Mouse (Mus musculus): ENCODE results near the gene Nkpd1. TPM values are rescaled to one million over a fixed set of nuclear protein-coding genes. Genes with fewer than 3 reads are reported as not detected.

Gene Nkpd1
- polyA plus RNA-seq, 1 experiment from 2014 or later: 1.7 TPM

DNA sequence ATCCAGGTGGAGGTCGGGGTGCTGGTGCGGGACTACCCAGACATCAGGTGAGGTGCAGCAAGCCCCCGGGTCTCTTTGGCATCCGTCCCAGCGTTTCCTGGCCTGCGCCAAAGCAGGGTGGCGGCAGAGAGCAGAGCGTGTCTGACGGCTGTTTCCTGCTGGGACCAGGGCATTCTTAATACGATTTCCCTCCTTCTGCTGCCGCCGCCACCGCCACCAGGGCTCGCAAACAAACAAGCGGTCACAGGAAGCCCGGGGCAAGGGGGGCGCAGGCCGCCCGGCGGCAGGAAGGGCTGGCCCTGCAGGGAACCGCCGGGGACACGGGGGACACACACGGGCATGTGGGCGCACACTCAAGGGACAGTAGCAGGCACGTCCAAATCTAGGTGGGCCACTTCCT, 25.9 kb upstream of the Nkpd1 start:
- 0 out of 2 replicates have a peak overlapping the region, but pooled peaks have one; percentile 10 for H3K9ac ChIP-seq

DNA sequence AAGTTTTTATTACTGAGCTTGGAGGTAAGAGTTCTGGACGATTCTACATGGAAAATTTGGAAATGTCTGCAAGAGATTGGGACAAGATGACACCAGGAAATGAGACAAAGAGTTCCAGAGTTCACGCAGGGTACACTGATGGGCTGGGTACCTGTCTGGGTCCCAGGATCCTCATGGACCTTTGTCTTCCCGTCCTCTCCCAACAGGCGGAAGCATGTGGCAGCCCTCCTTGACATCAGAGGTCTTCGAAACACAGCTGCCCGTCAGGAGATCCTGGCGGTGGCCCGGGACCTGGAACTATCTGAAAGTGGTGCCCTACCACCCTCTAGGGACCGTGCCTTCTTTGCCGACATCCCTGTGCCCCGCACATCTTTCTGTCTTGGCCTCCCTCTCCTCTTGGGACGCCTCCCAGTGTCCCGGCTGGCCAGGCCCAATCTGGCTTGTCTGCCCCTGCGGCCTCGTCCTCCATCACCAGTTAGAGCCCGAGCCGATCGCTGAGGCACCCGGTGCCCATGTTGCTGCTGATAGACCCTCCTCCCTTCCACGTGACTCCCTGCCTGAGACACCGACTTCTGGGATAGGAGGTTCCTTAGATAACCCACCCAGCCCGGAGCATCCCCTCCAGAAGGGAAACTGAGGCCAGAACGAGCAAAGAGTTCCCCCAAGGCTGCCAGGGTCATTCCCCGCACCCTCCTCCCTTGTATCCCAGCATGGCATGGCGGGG, 22.7 kb upstream of the Nkpd1 start:
- peaks cover 23% of the 10 kb centered on the region for H3K4me1 ChIP-seq

More for the DNA sequence above, 25.9 kb upstream of the Nkpd1 start:
- 0 out of 2 replicates have a peak overlapping the region, but pooled peaks have one; percentile 25 for H3K4me2 ChIP-seq
- no peak overlapping the region for H3K4me3 ChIP-seq
- ATAC-seq (ENCODE audit: insufficient number of reproducible peaks, low FRiP score, low TSS enrichment, low read depth): no peak
- 3% methylated on average over 26 of the region's 26 CpGs for WGBS
- no peak overlapping the region for H3K27ac ChIP-seq
- peaks cover 54% of the 10 kb centered on the region for H3K27me3 ChIP-seq
- H3K36me3 ChIP-seq: no peaks in the 10 kb centered on the region
- peaks cover 27% of the 10 kb centered on the region for H3K4me1 ChIP-seq
- no peaks in the 10 kb centered on the region for H3K9me3 ChIP-seq

DNA sequence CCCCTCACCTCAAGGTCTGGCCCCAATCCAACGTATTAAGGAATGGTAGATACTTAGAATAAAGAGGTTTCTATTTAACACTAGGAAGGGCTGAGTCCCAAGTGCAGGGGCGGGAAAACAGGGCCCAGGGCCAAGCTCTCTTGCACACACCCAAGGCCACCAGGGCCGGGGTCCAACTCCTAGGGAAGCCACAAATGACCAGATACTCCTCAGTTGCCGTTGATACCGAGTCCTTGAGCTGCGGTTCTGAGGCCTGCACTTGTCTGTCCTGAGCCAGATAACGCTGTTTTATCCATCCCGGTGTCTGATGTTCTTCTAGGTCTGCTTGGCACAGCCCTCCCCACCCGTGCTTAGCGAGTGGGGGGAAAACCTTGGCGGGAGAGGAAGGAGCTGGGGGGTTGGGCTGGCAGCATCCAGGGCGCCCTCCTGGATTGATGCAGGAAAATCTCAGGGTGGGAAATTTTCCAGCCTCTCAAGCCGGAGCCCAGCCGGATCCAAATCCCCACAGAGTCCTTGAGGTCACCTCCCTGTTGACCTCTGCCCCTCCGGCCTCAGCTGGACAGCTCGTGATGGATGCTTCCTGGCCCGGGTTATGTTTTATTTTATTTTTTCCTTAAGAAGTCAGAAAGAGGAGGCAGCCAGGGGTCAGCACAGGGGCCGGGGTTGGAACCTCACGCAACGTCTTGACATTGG, 22.0 kb upstream of the Nkpd1 start:
- Histone ChIP-seq H3K9me3 (no peaks in the 10 kb centered on the region), H3K4me2 (no peak overlapping the region), H3K9ac (no peak overlapping the region), H3K4me1 (peaks cover 23% of the 10 kb centered on the region), H3K36me3 (no peaks in the 10 kb centered on the region), H3K27ac (no peak overlapping the region), H3K27me3 (peaks cover 17% of the 10 kb centered on the region), H3K4me3 (no peak overlapping the region)
- ATAC-seq (ENCODE audit: insufficient number of reproducible peaks, low FRiP score, low TSS enrichment, low read depth): no peak
- WGBS: 54% methylated on average over 20 of the region's 20 CpGs

More for the DNA sequence above, 22.7 kb upstream of the Nkpd1 start:
- H3K4me3 ChIP-seq: no peak overlapping the region
- no peak overlapping the region for H3K9ac ChIP-seq
- peaks cover 24% of the 10 kb centered on the region for H3K27me3 ChIP-seq
- H3K4me2 ChIP-seq: no peak overlapping the region
- no peaks in the 10 kb centered on the region for H3K36me3 ChIP-seq
- no peak for ATAC-seq (ENCODE audit: insufficient number of reproducible peaks, low FRiP score, low TSS enrichment, low read depth)
- H3K9me3 ChIP-seq: no peaks in the 10 kb centered on the region
- 0 out of 2 replicates have a peak overlapping the region, but pooled peaks have one; percentile 11 for H3K27ac ChIP-seq
- WGBS: 83% methylated on average over 25 of the region's 25 CpGs

DNA sequence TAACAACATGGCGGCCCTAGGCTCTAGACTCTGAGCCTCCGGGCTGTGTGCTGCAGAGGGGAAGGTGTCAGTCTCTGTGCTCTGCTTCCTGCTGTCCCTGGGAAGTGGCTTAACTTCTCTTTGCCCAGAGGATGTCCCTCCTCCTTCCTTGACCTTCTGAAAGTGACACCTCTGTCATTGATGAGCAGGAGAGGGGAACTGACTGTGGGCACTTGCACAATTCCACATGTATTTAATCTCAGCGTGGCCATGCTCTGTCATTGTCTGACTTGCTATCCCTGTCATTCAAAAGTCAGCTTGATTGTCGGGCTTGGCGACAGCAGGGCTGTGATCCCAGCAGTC, 21.5 kb upstream of the Nkpd1 start:
- no peaks in the 10 kb centered on the region for H3K9me3 ChIP-seq
- H3K4me1 ChIP-seq: peaks cover 23% of the 10 kb centered on the region
- WGBS: 76% methylated on average over 5 of the region's 5 CpGs
- no peak overlapping the region for H3K9ac ChIP-seq
- no peak overlapping the region for H3K27ac ChIP-seq
- no peak overlapping the region for H3K4me3 ChIP-seq
- no peaks in the 10 kb centered on the region for H3K36me3 ChIP-seq
- peaks cover 12% of the 10 kb centered on the region for H3K27me3 ChIP-seq
- no peak overlapping the region for H3K4me2 ChIP-seq
- no peak for ATAC-seq (ENCODE audit: insufficient number of reproducible peaks, low FRiP score, low TSS enrichment, low read depth)

DNA sequence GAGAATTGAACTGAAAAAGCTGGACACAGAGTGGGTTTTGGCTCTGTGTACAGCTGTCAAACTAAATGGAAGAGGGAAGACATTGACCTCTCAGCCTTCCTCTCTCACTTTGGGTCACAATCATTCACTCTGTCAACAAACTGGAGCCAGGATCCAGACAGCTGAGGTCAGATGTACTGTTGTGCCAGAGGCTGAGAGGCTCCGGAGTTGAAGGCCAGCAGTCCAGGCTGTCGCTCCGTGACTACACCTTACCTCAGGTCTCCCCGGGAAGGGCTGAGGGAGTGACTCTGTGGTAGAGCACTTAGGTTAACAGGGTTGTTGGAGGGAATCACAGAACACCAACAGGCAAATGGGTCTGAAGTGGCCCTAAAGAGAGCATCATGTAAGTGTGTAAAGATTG, 19.3 kb upstream of the Nkpd1 start:
- Histone ChIP-seq H3K9me3 (no peaks in the 10 kb centered on the region), H3K4me2 (no peak overlapping the region), H3K4me3 (no peak overlapping the region), H3K36me3 (no peaks in the 10 kb centered on the region), H3K27me3 (no peaks in the 10 kb centered on the region), H3K27ac (no peak overlapping the region), H3K4me1 (peaks cover 18% of the 10 kb centered on the region; the same call in 1 of the 2 replicates), H3K9ac (no peak overlapping the region)
- WGBS: 71% methylated on average over 4 of the region's 4 CpGs
- ATAC-seq (ENCODE audit: insufficient number of reproducible peaks, low FRiP score, low TSS enrichment, low read depth): no peak

DNA sequence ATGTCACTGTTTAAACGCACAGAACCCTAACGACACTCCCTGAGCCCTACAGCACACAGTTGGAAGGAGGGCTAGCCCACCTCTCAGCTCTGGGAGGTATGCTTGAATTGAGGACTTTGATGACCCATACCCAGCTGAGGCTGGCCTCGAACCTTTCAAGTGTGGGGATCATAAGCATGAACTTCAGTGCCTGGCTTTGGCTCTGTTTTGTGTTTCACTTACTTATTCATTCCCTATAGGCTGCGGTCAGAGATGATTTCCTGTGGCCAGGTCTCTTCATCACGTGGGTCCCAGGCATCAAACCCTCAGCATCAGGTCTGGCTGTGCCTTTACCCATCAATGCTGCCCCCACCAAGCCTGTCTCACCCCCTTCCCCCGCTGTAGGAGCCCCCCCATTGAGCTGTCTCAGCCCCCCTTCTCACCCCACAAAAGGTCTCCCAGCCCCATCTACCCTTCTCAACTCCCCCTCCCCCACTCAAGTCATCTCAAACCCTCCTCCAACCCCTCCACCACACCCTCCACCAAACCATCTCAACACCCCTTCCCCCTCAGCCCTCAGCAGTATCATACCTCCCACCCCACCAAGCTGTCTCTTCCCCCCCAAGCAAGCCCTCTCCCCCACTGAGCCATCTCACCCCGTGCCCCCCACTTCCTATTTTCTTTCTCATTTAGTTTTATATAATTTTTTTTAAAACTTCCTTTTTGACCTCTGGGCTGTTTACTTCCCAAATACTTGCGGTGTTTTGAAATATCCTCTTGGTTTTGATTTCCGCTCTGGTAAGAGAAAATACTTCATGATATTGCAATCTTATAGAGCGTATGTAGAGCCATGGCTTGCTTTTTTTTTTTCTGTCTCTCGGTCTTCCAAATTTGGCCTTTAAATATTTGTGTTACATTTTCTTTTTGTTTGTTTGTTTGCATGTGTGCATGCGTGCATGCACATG, 16.9 kb upstream of the Nkpd1 start:
- H3K9me3 ChIP-seq: no peaks in the 10 kb centered on the region
- H3K27ac ChIP-seq: no peak overlapping the region
- no peak overlapping the region for H3K4me3 ChIP-seq
- WGBS: 70% methylated on average over 12 of the region's 12 CpGs
- no peak for ATAC-seq (ENCODE audit: insufficient number of reproducible peaks, low FRiP score, low TSS enrichment, low read depth)
- H3K4me2 ChIP-seq: no peak overlapping the region
- H3K9ac ChIP-seq: no peak overlapping the region
- peaks cover 11% of the 10 kb centered on the region; the same call in 1 of the 2 replicates for H3K4me1 ChIP-seq
- no peaks in the 10 kb centered on the region for H3K27me3 ChIP-seq
- H3K36me3 ChIP-seq: no peaks in the 10 kb centered on the region

DNA sequence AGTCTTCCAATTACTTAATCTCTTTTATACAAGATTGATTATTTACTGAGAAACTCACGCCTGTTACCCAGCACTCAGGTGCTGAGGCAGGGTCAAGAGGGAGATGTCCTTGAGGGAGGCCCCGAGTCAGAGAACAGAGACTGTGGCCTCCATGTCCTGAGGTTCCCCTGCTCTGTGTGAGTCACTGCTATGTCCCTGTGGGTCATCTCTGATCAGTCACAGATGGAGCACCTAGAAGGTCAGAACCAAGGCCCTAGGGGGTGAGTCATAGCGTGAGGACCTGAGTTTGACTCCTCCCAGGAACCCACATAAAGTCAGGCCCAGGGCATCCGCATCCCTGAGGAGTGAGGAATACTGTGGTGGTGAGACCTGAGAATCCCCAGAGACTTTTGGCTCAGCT, 16.0 kb upstream of the Nkpd1 start:
- Histone ChIP-seq H3K9me3 (no peaks in the 10 kb centered on the region), H3K9ac (no peak overlapping the region), H3K27me3 (no peaks in the 10 kb centered on the region), H3K27ac (no peak overlapping the region), H3K4me2 (no peak overlapping the region), H3K4me3 (no peak overlapping the region), H3K4me1 (peaks cover 8% of the 10 kb centered on the region), H3K36me3 (no peaks in the 10 kb centered on the region)
- WGBS: 76% methylated on average over 4 of the region's 4 CpGs
- no peak for ATAC-seq (ENCODE audit: insufficient number of reproducible peaks, low FRiP score, low TSS enrichment, low read depth)

DNA sequence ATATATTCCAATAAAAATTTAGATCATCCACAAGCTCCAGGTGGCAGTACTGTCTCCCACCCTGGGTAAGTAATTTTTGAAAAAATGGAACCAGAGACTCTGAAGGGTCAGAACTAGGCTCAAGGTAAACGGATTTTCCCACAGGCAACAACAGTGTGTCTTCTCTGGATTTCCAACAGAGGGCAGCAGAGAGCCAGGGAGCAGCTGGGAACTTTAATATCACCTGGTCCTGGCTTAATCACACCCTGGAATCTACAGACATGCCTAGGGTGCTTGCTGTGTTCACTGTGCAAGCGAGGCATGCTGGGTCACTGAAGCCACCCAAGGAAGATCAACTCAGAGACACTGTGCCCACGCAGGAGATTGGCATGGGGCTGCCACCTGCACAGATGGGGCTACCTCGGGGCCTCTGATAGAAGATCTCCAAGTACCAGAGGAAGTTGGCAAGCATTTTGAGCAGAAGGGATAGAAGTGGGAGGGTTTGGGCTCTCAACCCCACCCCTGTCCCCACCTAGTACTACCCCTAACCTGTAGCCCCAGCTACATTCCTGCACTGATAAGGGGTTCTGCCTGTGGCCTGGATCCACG, 14.1 kb upstream of the Nkpd1 start:
- no peaks in the 10 kb centered on the region for H3K9me3 ChIP-seq
- H3K4me2 ChIP-seq: no peak overlapping the region
- H3K9ac ChIP-seq: no peak overlapping the region
- peaks cover 20% of the 10 kb centered on the region for H3K4me1 ChIP-seq
- H3K4me3 ChIP-seq: no peak overlapping the region
- H3K27me3 ChIP-seq: no peaks in the 10 kb centered on the region
- no peak overlapping the region for H3K27ac ChIP-seq
- ATAC-seq (ENCODE audit: insufficient number of reproducible peaks, low FRiP score, low TSS enrichment, low read depth): no peak
- WGBS: 31% methylated on average over 5 of the region's 5 CpGs
- no peaks in the 10 kb centered on the region for H3K36me3 ChIP-seq

DNA sequence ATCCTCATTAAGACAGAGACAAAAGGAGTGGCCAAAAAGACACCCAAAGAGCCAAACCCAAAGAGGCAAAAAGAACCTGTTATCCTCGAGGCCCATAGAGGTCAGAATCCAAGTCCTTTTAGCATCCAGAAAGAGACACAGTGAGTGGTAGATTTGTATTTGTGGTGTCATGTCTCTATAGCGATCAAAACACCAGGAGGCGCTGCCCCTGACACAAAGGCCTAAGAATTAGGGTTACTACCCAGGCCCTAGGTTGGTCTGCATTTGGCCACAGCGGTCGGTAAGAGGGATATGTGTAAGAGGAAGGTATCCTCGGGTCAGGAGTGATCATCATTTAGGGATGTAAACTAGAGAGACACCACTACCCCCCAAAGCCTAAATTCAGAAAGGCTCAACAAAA, 11.3 kb upstream of the Nkpd1 start:
- H3K4me2 ChIP-seq: peak overlapping the region; percentile 89; the same call in 1 of the 2 replicates
- WGBS: 33% methylated on average over 6 of the region's 6 CpGs
- no peak for ATAC-seq (ENCODE audit: insufficient number of reproducible peaks, low FRiP score, low TSS enrichment, low read depth)

DNA sequence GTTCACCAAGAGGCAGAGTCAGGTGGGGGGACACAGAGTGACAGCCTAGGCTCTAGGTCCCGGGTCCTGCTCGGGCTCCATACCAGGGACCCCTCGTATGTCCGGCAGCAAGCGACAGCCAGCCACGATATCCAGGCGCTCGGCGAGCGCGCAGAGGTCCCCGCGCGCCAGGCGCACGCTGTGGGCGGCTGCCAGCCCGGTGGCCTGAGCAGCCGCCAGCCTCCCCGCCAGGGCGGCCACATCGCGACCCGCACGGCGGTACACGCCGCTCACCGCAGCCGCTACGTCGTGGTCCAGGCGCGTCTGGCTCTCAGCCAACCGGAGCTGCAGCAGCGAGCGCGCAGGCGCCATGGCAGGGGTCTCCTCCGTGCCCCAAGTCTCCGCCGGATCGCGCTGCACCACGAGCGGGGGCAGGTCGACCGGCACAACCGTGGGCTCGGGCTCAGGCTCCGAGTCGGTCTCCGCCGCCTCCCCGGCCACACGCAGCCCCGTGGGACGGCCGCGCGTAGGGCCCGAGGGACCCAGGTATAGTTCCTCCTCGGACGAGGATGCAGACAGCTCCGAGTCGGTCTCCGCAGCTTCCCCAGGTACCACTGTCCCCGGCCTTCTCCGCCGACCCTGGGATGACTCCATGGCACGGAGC, 10.5 kb upstream of the Nkpd1 start:
- Histone ChIP-seq H3K27ac (no peak overlapping the region), H3K9ac (peak overlapping the region; percentile 54), H3K4me2 (peak overlapping the region; percentile 89), H3K27me3 (no peaks in the 10 kb centered on the region), H3K36me3 (no peaks in the 10 kb centered on the region), H3K4me1 (peaks cover 26% of the 10 kb centered on the region), H3K4me3 (peak overlapping the region; percentile 58), H3K9me3 (no peaks in the 10 kb centered on the region)
- WGBS: under 1% methylated on average over 70 of the region's 71 CpGs
- no peak for ATAC-seq (ENCODE audit: insufficient number of reproducible peaks, low FRiP score, low TSS enrichment, low read depth)

More for the DNA sequence above, 11.3 kb upstream of the Nkpd1 start:
- Histone ChIP-seq H3K4me3 (peak overlapping the region; percentile 58), H3K9me3 (no peaks in the 10 kb centered on the region), H3K36me3 (no peaks in the 10 kb centered on the region), H3K27ac (no peak overlapping the region), H3K27me3 (no peaks in the 10 kb centered on the region), H3K4me1 (peaks cover 26% of the 10 kb centered on the region), H3K9ac (no peak overlapping the region)

DNA sequence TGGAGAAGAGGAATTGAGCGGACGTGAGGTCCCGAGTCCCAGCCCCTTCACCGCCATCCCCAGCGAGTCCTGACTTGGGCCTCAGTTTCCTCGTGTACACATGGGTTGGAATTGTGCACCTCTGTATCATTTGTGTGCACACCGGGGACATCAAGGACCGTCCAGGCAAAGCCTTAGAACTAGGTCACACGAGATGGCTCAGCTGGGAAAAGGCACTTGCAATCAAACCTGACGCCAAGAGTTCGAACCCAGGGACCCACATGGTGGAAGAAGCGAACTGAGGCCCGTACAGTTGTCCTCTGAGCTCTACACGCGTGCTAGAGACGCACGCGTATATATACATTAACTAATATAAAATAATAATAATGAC, 10.0 kb upstream of the Nkpd1 start:
- WGBS: 2% methylated on average over 18 of the region's 18 CpGs
- no peaks in the 10 kb centered on the region for H3K9me3 ChIP-seq
- no peaks in the 10 kb centered on the region for H3K27me3 ChIP-seq
- H3K27ac ChIP-seq: 0 out of 2 replicates have a peak overlapping the region, but pooled peaks have one; percentile 78
- peak overlapping the region; percentile 56; the same call in 1 of the 2 replicates for H3K9ac ChIP-seq
- peak overlapping the region; percentile 58 for H3K4me3 ChIP-seq
- peak overlapping the region; percentile 89 for H3K4me2 ChIP-seq
- no peaks in the 10 kb centered on the region for H3K36me3 ChIP-seq
- H3K4me1 ChIP-seq: peaks cover 26% of the 10 kb centered on the region
- ATAC-seq (ENCODE audit: insufficient number of reproducible peaks, low FRiP score, low TSS enrichment, low read depth): no peak
